Mouse (Mus musculus): ENCODE measurements around the gene Adap1. TPM values are rescaled to one million over a fixed set of nuclear protein-coding genes. Genes with fewer than 3 reads are reported as not detected.

Adap1 gene
- polyA plus RNA-seq (2015; fragmentation: Nextera tagmentation; extraction: Ambion mirVana) = 1.1 and 1.7 TPM in 2 replicates

DNA sequence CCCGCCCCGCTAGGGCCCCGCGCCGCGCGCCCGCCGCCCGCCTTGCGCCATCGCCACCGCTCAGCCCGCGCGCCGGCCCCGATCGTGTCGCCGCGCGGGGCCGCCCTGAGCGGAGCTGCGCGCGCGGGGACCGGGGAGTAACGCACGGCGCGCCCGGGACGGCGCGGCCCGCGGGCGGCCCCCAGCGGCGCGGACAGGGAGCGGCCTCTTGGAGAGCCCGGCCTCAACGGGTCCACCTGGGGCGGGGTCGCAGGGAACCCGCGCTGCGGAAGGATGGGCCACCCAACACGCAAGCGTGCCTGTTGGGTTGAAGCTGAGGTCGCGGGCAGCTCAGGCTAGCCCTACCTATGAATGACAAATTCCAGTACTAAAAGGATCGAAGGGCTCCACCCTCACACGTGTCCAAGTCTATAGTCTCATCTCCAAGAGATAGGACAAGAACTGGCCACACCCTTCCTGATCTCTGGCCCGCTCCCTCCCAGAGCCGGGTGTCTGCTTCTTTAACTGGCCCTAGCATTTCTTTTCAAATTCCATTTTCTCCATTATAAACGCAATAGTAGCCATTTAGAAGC lies at the start of gene Adap1:
Gene Adap1, minus strand, starts transcription at position 228 of the 572 bp plus-strand sequence.
- ATAC-seq (ENCODE audit: low FRiP score, low TSS enrichment) = peak; percentile 64; the same call in 1 of the 2 replicates
- Histone ChIP-seq H3K4me1 (ENCODE audit: insufficient read depth, low read length) (peaks cover 22% of the 10 kb centered on the region), H3K4me2 (replicated peaks; ENCODE audit: low read depth, low read length) (peak within 1 kb of the TSS; percentile 97), H3K36me3 (ENCODE audit: insufficient read depth, low read length) (no peaks in the 10 kb centered on the region), H3K9ac (replicated peaks; ENCODE audit: low read length) (peak within 1 kb of the TSS; percentile 78), H3K27me3 (ENCODE audit: insufficient read depth, low read length) (peaks cover 26% of the 10 kb centered on the region), H3K9me3 (ENCODE audit: low read length) (no peaks in the 10 kb centered on the region), H3K4me3 (ENCODE audit: low read length) (peak within 1 kb of the TSS; percentile 68), H3K27ac (ENCODE audit: low read length) (no peak within 1 kb of the TSS)
- WGBS = 4% methylated on average over 34 of the region's 61 CpGs

DNA sequence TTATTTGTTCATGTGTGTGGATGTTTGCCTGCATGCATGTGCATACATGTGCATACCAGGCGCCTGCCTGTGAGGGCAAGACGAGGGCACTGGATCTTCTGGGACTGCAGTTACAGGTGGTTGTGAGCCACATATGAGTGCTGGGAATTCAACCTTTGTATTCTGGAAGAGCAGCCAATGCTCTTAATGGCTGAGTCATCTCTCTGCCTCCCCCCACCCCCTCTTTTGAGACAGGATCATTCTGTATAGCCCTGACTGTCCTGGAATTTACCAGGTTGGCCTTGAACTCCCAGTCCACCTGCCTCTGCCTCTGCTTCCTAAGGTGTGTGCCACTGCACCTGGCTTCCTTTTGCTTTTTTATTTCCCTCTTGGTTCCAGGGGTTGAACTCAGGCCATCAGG lies 49.4 kb upstream of the Adap1 start:
- H3K9me3 ChIP-seq (ENCODE audit: low read length) = no peaks in the 10 kb centered on the region
- no peaks in the 10 kb centered on the region for H3K27me3 ChIP-seq (ENCODE audit: insufficient read depth, low read length)
- H3K4me1 ChIP-seq (ENCODE audit: insufficient read depth, low read length) = peaks cover 65% of the 10 kb centered on the region
- 93% methylated on average over 2 of the region's 2 CpGs for WGBS
- no peak overlapping the region for H3K4me3 ChIP-seq (ENCODE audit: low read length)
- H3K9ac ChIP-seq (replicated peaks; ENCODE audit: low read length) = no peak overlapping the region
- H3K27ac ChIP-seq (ENCODE audit: low read length) = no peak overlapping the region
- no peak for ATAC-seq (ENCODE audit: low FRiP score, low TSS enrichment)
- H3K4me2 ChIP-seq (replicated peaks; ENCODE audit: low read depth, low read length) = no peak overlapping the region
- no peaks in the 10 kb centered on the region for H3K36me3 ChIP-seq (ENCODE audit: insufficient read depth, low read length)

DNA sequence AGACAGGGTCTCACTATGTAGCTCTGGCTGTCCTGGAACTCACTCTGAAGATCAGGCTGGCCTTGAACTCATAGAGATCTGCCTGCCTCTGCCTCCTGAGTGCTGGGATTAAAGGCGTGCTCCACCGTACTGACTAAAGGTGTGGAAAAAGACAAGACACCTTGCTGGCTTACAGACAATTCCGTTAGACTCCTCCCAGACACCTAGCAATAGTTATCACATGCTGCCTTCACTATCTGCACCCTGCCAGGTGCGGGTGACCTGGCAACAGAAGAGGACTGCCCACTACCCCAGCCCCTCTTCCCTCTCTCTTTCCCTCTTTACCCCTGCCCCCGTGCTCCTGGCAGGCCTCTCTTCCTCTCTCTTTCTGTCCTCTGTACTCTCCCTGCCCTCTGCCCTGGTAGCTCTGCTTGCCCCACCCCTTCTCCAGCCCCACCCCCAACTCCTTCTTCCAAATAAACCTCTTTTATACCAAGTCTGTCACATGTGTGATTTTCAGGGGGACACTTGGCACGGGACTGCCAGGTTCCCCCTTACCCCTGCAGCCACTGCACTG lies 48.5 kb upstream of the Adap1 start:
- no peak overlapping the region for H3K9ac ChIP-seq (replicated peaks; ENCODE audit: low read length)
- H3K27me3 ChIP-seq (ENCODE audit: insufficient read depth, low read length) = no peaks in the 10 kb centered on the region
- 80% methylated on average over 6 of the region's 6 CpGs for WGBS
- no peak overlapping the region for H3K4me3 ChIP-seq (ENCODE audit: low read length)
- H3K4me1 ChIP-seq (ENCODE audit: insufficient read depth, low read length) = peaks cover 60% of the 10 kb centered on the region
- H3K9me3 ChIP-seq (ENCODE audit: low read length) = no peaks in the 10 kb centered on the region
- H3K36me3 ChIP-seq (ENCODE audit: insufficient read depth, low read length) = no peaks in the 10 kb centered on the region
- no peak overlapping the region for H3K4me2 ChIP-seq (replicated peaks; ENCODE audit: low read depth, low read length)
- no peak for ATAC-seq (ENCODE audit: low FRiP score, low TSS enrichment)
- no peak overlapping the region for H3K27ac ChIP-seq (ENCODE audit: low read length)

- Histone ChIP-seq H3K9me3 (ENCODE audit: low read length) (no peaks in the 10 kb centered on the region), H3K4me2 (replicated peaks; ENCODE audit: low read depth, low read length) (no peak overlapping the region), H3K27ac (ENCODE audit: low read length) (no peak overlapping the region; the same call in 1 of the 2 replicates), H3K9ac (replicated peaks; ENCODE audit: low read length) (no peak overlapping the region), H3K27me3 (ENCODE audit: insufficient read depth, low read length) (no peaks in the 10 kb centered on the region), H3K36me3 (ENCODE audit: insufficient read depth, low read length) (no peaks in the 10 kb centered on the region), H3K4me3 (ENCODE audit: low read length) (no peak overlapping the region), H3K4me1 (ENCODE audit: insufficient read depth, low read length) (peaks cover 52% of the 10 kb centered on the region)
- WGBS = 81% methylated on average over 3 of the region's 3 CpGs
- no peak for ATAC-seq (ENCODE audit: low FRiP score, low TSS enrichment)
Observed at GRCm38 (mm10) chr5:139373126-139373525, 47.7 kb upstream of the Adap1 start.

DNA sequence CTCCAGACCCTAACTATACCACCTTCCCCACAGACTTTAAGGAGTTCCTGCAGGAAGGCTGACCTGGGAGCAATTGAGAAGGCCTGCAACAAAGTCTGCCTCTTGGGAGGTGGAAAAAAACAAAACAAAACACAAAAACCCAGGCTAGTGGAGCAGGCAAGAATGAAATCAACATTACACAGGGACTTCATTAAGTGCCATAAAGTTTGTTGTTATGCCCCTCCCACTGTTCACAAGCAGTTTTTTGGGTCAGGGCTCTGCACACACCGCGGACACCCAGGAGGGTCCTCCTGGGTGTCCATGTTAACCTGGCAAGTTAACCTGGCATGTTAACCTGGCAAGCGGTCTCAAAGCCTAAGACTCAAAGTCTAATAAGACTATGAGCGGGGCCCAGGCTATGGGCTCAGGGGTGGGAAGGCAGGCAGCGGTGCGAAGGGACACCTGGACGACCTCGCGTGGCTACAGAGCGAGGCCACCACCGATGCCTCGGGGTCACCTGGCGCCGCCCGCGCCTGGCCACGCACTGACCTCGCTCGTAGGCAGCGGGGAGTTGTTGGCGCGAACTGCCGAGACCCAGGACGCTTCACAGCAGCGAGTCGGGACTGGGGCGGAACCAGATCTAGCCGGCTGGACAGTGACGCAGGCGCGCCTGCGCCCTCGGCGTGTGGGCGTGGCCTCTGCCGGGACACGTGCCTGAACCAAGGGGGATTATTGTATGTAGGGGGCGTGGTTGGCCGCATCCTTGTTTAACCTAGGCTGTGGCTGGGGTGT lies 46.4 kb upstream of the Adap1 start:
- Histone ChIP-seq H3K9ac (replicated peaks; ENCODE audit: low read length) (peak overlapping the region; percentile 91), H3K4me3 (ENCODE audit: low read length) (peak overlapping the region; percentile 51), H3K27ac (ENCODE audit: low read length) (peak overlapping the region; percentile 85), H3K4me1 (ENCODE audit: insufficient read depth, low read length) (peaks cover 41% of the 10 kb centered on the region), H3K4me2 (replicated peaks; ENCODE audit: low read depth, low read length) (peak overlapping the region; percentile 74), H3K36me3 (ENCODE audit: insufficient read depth, low read length) (no peaks in the 10 kb centered on the region), H3K27me3 (ENCODE audit: insufficient read depth, low read length) (no peaks in the 10 kb centered on the region), H3K9me3 (ENCODE audit: low read length) (no peaks in the 10 kb centered on the region)
- peak; percentile 92 for ATAC-seq (ENCODE audit: low FRiP score, low TSS enrichment)
- 2% methylated on average over 39 of the region's 39 CpGs for WGBS

GRCm38 (mm10) chr5:139371118-139371517 lies 45.7 kb upstream of the Adap1 start:
- H3K36me3 ChIP-seq (ENCODE audit: insufficient read depth, low read length) = no peaks in the 10 kb centered on the region
- peak overlapping the region; percentile 74 for H3K4me2 ChIP-seq (replicated peaks; ENCODE audit: low read depth, low read length)
- WGBS = 51% methylated on average over 5 of the region's 5 CpGs
- H3K27me3 ChIP-seq (ENCODE audit: insufficient read depth, low read length) = no peaks in the 10 kb centered on the region
- peak overlapping the region; percentile 91 for H3K9ac ChIP-seq (replicated peaks; ENCODE audit: low read length)
- peak overlapping the region; percentile 51 for H3K4me3 ChIP-seq (ENCODE audit: low read length)
- no peaks in the 10 kb centered on the region for H3K9me3 ChIP-seq (ENCODE audit: low read length)
- no peak overlapping the region for H3K27ac ChIP-seq (ENCODE audit: low read length)
- no peak for ATAC-seq (ENCODE audit: low FRiP score, low TSS enrichment)
- H3K4me1 ChIP-seq (ENCODE audit: insufficient read depth, low read length) = peaks cover 41% of the 10 kb centered on the region

DNA sequence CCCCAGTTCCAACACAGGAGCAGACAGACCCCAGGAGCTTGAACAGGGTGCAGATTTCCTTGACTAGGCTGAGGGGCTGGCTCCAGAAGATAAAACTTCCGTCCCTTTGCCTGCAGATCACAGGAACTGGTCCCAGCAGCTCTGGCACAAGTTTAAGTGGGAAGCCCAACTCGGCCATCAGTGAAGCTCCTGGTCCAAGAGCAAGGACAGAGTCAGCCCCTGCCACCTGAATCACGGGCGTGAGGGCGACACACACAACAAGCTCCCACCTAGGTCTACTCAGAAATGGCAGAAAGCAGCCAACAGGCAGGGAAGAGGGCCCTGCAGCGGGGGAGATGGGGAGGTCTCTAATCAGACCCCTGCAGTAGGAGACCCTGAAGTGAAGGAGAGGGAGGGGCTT lies 44.9 kb upstream of the Adap1 start:
- H3K27ac ChIP-seq (ENCODE audit: low read length) = no peak overlapping the region
- peaks cover 42% of the 10 kb centered on the region for H3K4me1 ChIP-seq (ENCODE audit: insufficient read depth, low read length)
- H3K9me3 ChIP-seq (ENCODE audit: low read length) = no peaks in the 10 kb centered on the region
- no peak for ATAC-seq (ENCODE audit: low FRiP score, low TSS enrichment)
- no peaks in the 10 kb centered on the region for H3K36me3 ChIP-seq (ENCODE audit: insufficient read depth, low read length)
- no peak overlapping the region for H3K4me3 ChIP-seq (ENCODE audit: low read length)
- H3K27me3 ChIP-seq (ENCODE audit: insufficient read depth, low read length) = no peaks in the 10 kb centered on the region
- H3K4me2 ChIP-seq (replicated peaks; ENCODE audit: low read depth, low read length) = no peak overlapping the region
- WGBS = 91% methylated on average over 6 of the region's 6 CpGs
- H3K9ac ChIP-seq (replicated peaks; ENCODE audit: low read length) = no peak overlapping the region

DNA sequence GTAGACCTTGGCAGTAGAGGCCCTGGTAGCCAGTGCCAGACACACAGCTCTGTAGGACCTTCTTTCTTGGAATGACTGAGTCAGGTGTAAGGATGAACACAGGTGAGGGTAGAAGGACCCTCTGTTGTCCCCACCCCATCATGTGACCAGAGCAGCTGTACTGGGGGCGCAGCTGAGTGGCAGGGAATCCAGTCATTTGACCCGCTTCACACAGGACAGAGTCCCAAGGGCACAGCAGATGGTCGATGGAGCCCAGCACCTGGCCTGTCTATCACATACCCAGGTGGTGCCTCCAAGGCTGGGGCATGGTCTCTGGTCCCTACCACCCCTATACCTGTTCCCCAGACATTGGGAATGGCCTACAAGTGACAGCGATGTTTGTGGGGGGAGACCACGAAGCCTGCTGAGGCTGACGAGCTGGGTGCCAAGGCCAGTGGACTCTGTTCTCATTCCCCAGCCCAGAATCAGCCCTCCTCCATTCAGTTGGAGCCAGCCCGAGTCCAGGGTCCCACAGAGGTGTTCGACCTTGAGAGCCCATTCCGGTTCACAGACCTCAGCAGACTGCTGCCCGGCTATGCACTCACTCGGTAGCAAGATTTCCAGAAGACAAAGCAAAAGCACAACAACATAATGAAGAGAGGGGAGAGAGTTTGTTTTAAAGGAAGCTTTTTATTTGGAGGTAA lies 43.4 kb upstream of the Adap1 start:
- no peak for ATAC-seq (ENCODE audit: low FRiP score, low TSS enrichment)
- peak overlapping the region; percentile 54 for H3K27ac ChIP-seq (ENCODE audit: low read length)

GRCm38 (mm10) chr5:139367884-139368458 lies 42.5 kb upstream of the Adap1 start:
- Histone ChIP-seq H3K27ac (ENCODE audit: low read length) (no peak overlapping the region), H3K4me2 (replicated peaks; ENCODE audit: low read depth, low read length) (no peak overlapping the region), H3K4me3 (ENCODE audit: low read length) (no peak overlapping the region), H3K36me3 (ENCODE audit: insufficient read depth, low read length) (peaks cover 3% of the 10 kb centered on the region; the same call in 1 of the 2 replicates), H3K4me1 (ENCODE audit: insufficient read depth, low read length) (peaks cover 39% of the 10 kb centered on the region), H3K9ac (replicated peaks; ENCODE audit: low read length) (no peak overlapping the region), H3K27me3 (ENCODE audit: insufficient read depth, low read length) (no peaks in the 10 kb centered on the region), H3K9me3 (ENCODE audit: low read length) (no peaks in the 10 kb centered on the region)
- ATAC-seq (ENCODE audit: low FRiP score, low TSS enrichment) = no peak
- 92% methylated on average over 4 of the region's 4 CpGs for WGBS

More for the DNA sequence above, 43.4 kb upstream of the Adap1 start:
- Histone ChIP-seq H3K36me3 (ENCODE audit: insufficient read depth, low read length) (peaks cover under 1% of the 10 kb centered on the region; the same call in 1 of the 2 replicates), H3K27me3 (ENCODE audit: insufficient read depth, low read length) (no peaks in the 10 kb centered on the region), H3K9ac (replicated peaks; ENCODE audit: low read length) (no peak overlapping the region), H3K4me2 (replicated peaks; ENCODE audit: low read depth, low read length) (no peak overlapping the region), H3K4me3 (ENCODE audit: low read length) (no peak overlapping the region), H3K9me3 (ENCODE audit: low read length) (no peaks in the 10 kb centered on the region), H3K4me1 (ENCODE audit: insufficient read depth, low read length) (peaks cover 43% of the 10 kb centered on the region)
- WGBS = 71% methylated on average over 11 of the region's 11 CpGs

Data from kidney, embryonic 16.5 days (tissue).